Mouse (Mus musculus) megakaryocyte progenitor cell, adult 5-6 weeks (primary cell): Measurements from ENCODE around the gene Eif5. TPM values are rescaled to one million over a fixed set of nuclear protein-coding genes. Genes with fewer than 3 reads are reported as not detected.
"Not testable (repeated sequence)": the region's sequence is repeated elsewhere in the genome, so short reads cannot be mapped to it uniquely, and the experiment has no call there.

Experiments
- ATAC-seq: replicated peaks from 2 replicates; pipeline ENCODE4 v1.8.0; 2016; ENCODE audit warnings: mild to moderate bottlenecking, moderate TSS enrichment, inconsistent platforms; ENCODE audit not compliant: poor library complexity
- total RNA-seq, 2 experiments: library from RNA; stranded (forward) in 1 of 2; stranded (reverse) in 1 of 2; fragments of 157-497, 149-512 nt in 1 of 2; fragments of 200-1000 nt in 1 of 2; gene quantifications; 2 replicates each; pipeline versions ENCODE4 v1.2.3 to v1.2.4; 2015 to 2017

Eif5 gene
- total RNA-seq, 2 experiments from 2014 or later: 221 to 403 TPM

- ATAC-seq: peak; percentile 62
Observed at GRCm38 (mm10) chr12:111524469-111524868, 13.3 kb upstream of the Eif5 start.

GRCm38 (mm10) chr12:111524883-111525282 is 12.9 kb upstream of the Eif5 start:
- ATAC-seq: peak; percentile 88

- no peak for ATAC-seq
Observed at GRCm38 (mm10) chr12:111527643-111528281, 10.1 kb upstream of the Eif5 start.

- no peak for ATAC-seq
Observed at GRCm38 (mm10) chr12:111529192-111529591, 8.6 kb upstream of the Eif5 start.

- ATAC-seq: no peak
Observed at GRCm38 (mm10) chr12:111533096-111533794, 4.6 kb upstream of the Eif5 start.

- ATAC-seq: peak; percentile 49
Observed at GRCm38 (mm10) chr12:111535281-111535680, 2.5 kb upstream of the Eif5 start.

GRCm38 (mm10) chr12:111535762-111536161 is 2.1 kb upstream of the Eif5 start:
- 0 out of 2 replicates have a peak, but pooled peaks have one; percentile 1 for ATAC-seq

GRCm38 (mm10) chr12:111536746-111537145 is 1.1 kb upstream of the Eif5 start:
- no peak for ATAC-seq

- no peak; the same call in 1 of the 2 replicates for ATAC-seq
Observed at GRCm38 (mm10) chr12:111537341-111537740, 475 bp upstream of the Eif5 start.

GRCm38 (mm10) chr12:111538292-111539040 is 650 bp downstream of the Eif5 start:
- peak; percentile 16 for ATAC-seq

GRCm38 (mm10) chr12:111539041-111539345 is 1.2 kb downstream of the Eif5 start:
- no peak for ATAC-seq

GRCm38 (mm10) chr12:111547070-111547469 is 9.3 kb downstream of the Eif5 start:
- ATAC-seq: no peak

GRCm38 (mm10) chr12:111548555-111549289 is 10.9 kb downstream of the Eif5 start:
- no peak for ATAC-seq

- 0 out of 2 replicates have a peak, but pooled peaks have one; percentile 25 for ATAC-seq
Observed at GRCm38 (mm10) chr12:111550679-111551078, 12.9 kb downstream of the Eif5 start.

GRCm38 (mm10) chr12:111552342-111552741 is 14.5 kb downstream of the Eif5 start:
- ATAC-seq: no peak

- ATAC-seq: no peak
Observed at GRCm38 (mm10) chr12:111555357-111555756, 17.5 kb downstream of the Eif5 start.

GRCm38 (mm10) chr12:111555893-111556292 is 18.1 kb downstream of the Eif5 start:
- not testable (repeated sequence) for ATAC-seq

- peak; percentile 73 for ATAC-seq
Observed at GRCm38 (mm10) chr12:111557538-111557937, 19.7 kb downstream of the Eif5 start.

GRCm38 (mm10) chr12:111558655-111559054 is 20.8 kb downstream of the Eif5 start:
- peak; percentile 47 for ATAC-seq

- peak; percentile 61 for ATAC-seq
Observed at GRCm38 (mm10) chr12:111559647-111560258, 21.9 kb downstream of the Eif5 start.

- no peak for ATAC-seq
Observed at GRCm38 (mm10) chr12:111560286-111560685, 22.5 kb downstream of the Eif5 start.
